Mouse (Mus musculus) bone marrow macrophage, adult 2 months (primary cell): Measurements from ENCODE around the gene Gimap4.

ENCODE experiments used
- CTCF ChIP-seq: IDR thresholded peaks from 2 replicates; pipeline ENCODE4 v1.5.1; 2012; ENCODE audit warnings: low read depth, mild to moderate bottlenecking, low read length, moderate library complexity
- POLR2A ChIP-seq: IDR thresholded peaks from 2 replicates; pipeline ENCODE4 v1.6.1; 2012; ENCODE audit warnings: mild to moderate bottlenecking, low read depth, low read length, borderline replicate concordance

GRCm38 (mm10) chr6:48682271-48682670 is 2.1 kb upstream of the Gimap4 start:
- TF ChIP-seq POLR2A, result no peak
- no peak for TF ChIP-seq CTCF
